Mouse (Mus musculus): ENCODE measurements around the gene Krtap4-9.
"Not testable (repeated sequence)": the region's sequence is repeated elsewhere in the genome, so short reads cannot be mapped to it uniquely, and the experiment has no call there.

Gene Krtap4-9

DNA sequence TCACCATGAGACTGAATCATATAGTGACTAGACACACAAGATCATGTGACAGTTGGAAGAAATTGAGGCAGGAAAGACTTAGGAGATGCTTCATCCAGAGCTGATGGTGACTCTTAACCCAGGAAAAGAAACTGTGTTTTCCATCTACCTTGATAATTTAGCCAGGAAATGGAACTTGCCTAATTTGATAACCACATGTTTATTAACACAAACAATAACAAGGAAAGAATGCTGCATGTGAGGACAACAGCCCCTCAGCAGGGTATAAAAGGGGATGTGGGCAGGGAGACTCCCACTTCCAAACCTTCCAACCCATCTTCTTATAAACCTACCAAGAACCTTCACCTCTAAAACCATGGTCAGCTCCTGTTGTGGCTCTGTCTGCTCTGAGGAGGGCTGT is at the start of gene Krtap4-9:
Gene Krtap4-9, plus strand, starts transcription at position 301 of the 400 bp plus-strand sequence.
- not testable (repeated sequence) for DNase-seq

GRCm38 (mm10) chr11:99743985-99744384 is 41.0 kb upstream of the Krtap4-9 start:
- no peak for DNase-seq

DNA sequence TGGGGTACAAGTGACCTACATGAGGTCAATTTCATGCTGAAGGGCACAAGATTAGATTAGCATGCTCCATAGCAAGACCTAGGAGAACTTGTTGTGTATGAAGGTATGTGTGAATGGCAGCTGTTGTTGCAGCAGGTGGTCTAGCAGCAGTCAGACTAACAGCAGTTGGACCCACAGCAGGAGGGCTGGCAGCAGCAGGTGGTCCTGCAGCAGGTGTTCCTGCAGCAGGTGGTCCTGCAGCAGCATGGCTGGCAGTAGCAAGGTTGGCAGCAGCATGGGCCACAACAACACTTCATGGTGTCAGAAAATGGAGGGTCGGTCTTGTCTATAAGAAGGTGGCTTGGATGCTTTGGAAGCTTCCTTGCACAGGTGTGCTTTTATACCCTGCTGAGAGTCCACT is 26.1 kb upstream of the Krtap4-9 start:
- DNase-seq: no peak

- DNase-seq: no peak
Observed at GRCm38 (mm10) chr11:99768410-99768809, 16.6 kb upstream of the Krtap4-9 start.

DNA sequence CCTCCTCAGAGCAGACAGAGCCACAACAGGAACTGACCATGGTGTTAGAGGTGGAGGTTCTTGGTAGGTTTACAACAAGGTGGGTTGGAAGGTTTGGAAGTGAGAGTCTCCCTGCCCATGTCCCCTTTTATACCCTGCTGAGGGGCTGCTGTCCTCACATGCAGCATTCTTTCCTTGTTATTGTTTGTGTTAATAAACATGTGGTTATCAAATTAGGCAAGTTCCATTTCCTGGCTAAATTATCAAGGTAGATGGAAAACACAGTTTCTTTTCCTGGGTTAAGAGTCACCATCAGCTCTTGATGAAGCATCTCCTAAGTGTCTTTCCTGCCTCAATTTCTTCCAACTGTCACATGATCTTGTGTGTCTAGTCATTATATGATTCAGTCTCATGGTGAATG is 12.2 kb upstream of the Krtap4-9 start, which contains the start of gene Gm11595:
Gene Gm11595, minus strand, starts transcription at position 101 of the 400 bp plus-strand sequence.
- not testable (repeated sequence) for DNase-seq

GRCm38 (mm10) chr11:99778401-99778800 is 6.6 kb upstream of the Krtap4-9 start:
- DNase-seq: no peak

DNA sequence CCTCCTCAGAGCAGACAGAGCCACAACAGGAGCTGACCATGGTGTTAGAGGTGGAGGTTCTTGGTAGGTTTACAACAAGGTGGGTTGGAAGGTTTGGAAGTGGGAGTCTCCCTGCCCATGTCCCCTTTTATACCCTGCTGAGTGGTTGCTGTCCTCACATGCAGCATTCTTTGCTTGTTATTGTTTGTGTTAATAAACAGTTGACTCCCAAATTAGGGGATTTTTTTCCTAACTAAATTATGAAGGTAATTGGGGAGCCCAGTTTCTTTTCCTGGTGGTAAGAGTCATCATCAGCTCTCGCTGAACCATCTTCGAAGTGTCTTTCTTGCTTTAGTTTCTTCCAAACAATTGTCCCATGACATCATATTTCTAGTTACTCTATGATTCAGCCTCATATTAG is 4.4 kb upstream of the Krtap4-9 start, which contains the start of gene Krtap4-8:
Gene Krtap4-8, minus strand, starts transcription at position 101 of the 400 bp plus-strand sequence.
- DNase-seq: no peak

GRCm38 (mm10) chr11:99793367-99793766 is 8.4 kb downstream of the Krtap4-9 start, which contains the start of gene Gm11596:
Gene Gm11596 (minus strand): TSS chr11:99793467.
- DNase-seq: no peak

GRCm38 (mm10) chr11:99798832-99799231 is 13.8 kb downstream of the Krtap4-9 start, which contains the start of gene Gm11569:
Gene Gm11569 (minus strand): TSS chr11:99798932.
- DNase-seq: not testable (repeated sequence)

DNA sequence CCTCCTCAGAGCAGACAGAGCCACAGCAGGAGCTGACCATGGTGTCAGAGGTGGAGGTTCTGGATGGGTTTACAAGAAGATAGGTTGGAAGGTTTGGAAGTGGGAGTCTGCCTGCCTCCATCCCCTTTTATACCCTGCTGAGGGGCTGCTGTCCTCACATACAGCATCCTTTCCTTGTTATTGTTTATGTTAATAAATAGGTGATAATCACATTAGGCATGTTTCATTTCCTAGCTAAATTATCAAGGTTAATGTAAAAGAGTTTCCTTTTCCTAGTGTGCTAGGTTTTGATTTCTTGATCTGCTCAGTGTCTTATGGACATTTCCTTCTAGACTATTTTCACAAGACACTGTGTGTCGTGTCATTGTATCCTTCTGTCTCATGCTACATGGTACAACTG is 19.3 kb downstream of the Krtap4-9 start, which contains the start of gene Gm11554:
Gene Gm11554, minus strand, starts transcription at position 101 of the 400 bp plus-strand sequence.
- DNase-seq: not testable (repeated sequence)

DNA sequence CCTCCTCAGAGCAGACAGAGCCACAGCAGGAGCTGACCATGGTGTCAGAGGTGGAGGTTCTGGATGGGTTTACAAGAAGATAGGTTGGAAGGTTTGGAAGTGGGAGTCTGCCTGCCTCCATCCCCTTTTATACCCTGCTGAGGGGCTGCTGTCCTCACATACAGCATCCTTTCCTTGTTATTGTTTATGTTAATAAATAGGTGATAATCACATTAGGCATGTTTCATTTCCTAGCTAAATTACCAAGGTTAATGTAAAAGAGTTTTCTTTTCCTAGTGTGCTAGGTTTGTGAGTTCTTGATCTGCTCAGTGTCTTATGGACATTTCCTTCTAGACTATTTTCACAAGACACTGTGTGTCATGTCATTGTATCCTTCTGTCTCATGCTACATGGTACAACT is 24.8 kb downstream of the Krtap4-9 start, which contains the start of gene Krtap4-13:
Gene Krtap4-13, minus strand, starts transcription at position 101 of the 400 bp plus-strand sequence.
- not testable (repeated sequence) for DNase-seq

DNA sequence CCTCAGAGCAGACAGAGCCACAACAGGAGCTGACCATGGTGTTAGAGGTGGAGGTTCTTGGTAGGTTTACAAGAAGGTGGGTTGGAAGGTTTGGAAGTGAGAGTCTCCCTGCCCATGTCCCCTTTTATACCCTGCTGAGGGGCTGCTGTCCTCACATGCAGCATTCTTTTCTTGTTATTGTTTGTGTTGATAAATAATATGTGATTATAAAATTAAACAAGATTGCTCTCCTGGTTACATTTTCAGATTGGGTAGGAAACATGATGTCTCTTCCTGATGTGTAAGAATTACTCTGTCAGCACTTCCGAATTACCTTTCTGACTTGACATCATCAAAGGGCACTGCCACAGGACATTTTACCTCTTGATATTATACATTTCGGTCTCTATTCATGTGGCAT is 30.6 kb downstream of the Krtap4-9 start, which contains the start of gene Gm11564:
Gene Gm11564, minus strand, starts transcription at position 101 of the 400 bp plus-strand sequence.
- not testable (repeated sequence) for DNase-seq
